Mouse (Mus musculus): ENCODE measurements around the gene A630023A22Rik.

Gene A630023A22Rik

DNA sequence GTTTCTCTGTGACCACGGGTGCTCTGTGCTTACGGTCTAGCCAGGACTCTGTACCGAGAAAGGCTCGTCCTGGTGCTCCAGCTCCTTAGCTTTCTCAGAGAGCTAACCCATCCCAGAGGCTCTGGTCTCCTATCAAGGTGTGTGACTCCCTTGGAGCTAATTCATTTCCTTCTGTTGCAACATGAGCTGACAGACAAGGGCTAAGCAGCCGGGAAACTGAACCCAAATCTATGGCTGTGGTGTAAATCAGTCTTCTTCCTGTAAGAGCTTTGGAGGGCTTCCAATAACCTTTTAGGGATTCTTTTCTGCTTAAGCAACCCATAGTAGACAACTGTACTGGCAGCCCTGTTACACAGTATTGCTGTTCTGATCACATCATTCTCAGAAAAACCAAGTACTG, at the start of gene A630023A22Rik:
Gene A630023A22Rik (minus strand): TSS at position 154 of the 400 bp plus-strand sequence.
- in situ Hi-C loops (cut with MboI, MseI) = loop anchor here in 1 of 2 experiments (10.0 kb wide), 1 partner anchor 482 kb away; the partner anchor contains the start of gene Ldb3

DNA sequence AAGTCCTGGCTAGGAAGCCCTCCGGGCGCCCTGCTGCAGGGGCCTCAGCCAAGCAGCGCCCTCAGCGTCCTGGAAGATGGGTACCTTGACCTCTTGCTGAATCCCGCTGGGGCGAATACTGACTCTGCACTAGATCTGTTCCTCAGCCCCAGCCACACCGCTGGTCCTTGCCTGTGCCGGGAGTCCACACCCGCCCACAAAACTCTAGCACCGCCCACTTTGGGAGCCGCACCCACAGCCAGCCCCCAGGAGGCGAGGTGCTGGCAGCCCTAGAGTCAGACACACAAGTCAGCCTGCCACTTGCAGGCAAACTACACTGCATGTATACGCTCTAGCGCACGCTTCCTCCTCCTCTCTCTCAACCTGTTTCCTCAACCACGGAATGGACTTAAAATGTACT, 49.8 kb upstream of the A630023A22Rik start, which contains the start of gene Npy4r:
Gene Npy4r (minus strand): TSS at position 148 of the 400 bp plus-strand sequence.
- in situ Hi-C loops (cut with MboI, MseI) = loop anchor here in 1 of 2 experiments (5.0 kb wide), 1 partner anchor 70 kb away; no protein-coding TSS in a partner anchor

DNA sequence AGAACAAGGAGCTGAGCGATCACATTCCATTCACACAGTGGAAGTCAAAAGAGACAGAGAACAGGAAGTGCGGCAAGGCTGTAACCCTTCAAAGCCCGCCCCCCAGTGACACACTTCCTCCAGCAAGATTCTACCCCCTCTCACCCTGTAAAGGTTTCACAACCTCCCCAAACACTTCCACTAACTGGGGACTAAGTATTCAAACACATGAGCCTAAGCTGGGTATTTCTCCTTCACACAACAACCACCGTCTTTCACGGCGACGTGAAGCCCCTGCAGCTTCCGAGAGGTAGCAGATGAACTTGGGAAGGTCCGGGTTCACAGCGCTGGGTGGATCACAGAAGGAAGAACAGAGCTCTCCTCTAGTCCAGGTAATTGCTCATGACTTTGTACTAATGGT, 40.4 kb upstream of the A630023A22Rik start:
- in situ Hi-C loops (cut with MboI, MseI) = no loop called here

DNA sequence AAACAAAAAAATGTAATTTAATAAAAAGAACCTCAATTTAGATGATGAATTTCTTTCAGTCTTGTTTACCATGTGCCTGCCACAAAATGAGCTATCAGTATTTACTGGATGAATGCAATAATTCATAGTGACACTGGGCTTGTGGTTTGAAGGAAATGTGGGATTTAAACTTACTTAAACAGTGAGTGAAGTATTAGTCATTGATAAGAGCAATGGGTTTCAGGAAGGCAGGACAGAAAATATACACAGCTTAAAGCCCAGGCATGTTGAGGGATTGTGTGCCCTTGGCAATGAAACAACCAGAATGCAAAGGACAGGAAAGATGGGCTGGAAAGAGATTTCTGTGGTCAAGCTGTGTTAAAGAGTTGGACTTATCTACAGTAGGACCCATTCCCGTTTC, 39.8 kb upstream of the A630023A22Rik start:
- in situ Hi-C loops (cut with MboI, MseI) = no loop called here

DNA sequence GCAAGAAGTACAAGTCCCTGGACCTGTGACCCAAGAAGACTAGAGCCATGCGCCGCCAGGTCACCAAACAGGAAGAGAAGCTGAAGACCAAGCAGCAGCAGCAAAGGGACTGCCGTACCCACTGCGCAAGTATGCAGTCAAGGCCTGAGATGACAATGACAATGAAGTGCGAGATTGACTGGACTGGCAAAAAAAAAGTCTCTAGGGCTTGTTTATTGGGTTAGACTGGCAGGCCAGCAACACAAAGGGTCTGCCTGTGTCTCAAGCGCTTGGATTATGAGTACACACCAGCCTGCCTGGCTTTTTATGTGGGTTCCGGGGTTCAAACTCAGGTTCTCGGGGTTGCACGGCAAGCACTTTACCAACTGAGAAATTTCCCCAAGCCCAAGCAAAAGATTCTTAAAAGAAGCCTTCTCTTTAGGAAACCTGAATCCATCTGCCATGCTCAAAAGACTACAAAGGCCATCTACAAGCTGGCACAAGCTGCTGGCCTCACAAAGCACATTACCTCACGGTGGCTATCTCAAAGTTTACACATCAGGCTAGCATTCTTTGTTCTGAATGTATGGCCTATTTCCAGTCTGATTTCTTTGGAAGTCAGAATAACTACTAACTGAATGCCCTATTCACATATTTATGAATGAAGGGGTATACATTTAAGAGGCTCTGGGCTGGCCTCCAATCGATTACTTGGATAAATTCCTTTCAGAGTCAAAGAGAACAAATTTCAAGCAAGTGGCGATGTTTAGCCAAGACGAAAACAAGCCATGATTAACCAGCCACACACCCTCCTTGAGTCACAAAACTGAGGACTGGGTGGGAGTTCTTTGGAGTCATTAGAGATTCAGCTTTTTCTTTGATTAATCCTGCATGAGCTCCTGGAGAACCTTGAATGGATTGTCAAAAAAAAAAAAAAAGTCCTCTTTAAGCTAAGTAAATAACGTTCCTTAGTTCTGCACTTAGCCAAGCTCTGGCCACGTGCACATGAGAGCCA, 37.4 kb upstream of the A630023A22Rik start:
- in situ Hi-C loops (cut with MboI, MseI) = no loop called here

DNA sequence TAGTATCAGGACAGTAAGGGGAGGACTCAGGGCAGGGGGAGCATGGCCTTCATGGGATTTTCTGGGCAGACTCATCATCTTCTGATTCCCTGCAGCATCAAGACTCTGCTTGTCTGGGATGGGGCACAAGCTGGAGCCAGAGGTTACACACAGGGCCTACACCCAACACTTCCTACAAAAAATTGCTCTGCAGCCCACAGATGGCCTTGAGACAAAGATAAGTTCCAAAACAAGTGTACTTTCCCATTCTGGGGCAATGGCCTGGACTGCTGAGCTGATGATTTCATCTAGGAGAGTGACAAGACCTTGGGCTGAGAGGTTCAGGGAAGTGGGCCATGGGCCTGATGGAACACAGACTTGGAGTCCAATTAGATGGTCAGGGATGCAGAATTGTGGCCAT, 32.8 kb upstream of the A630023A22Rik start:
- in situ Hi-C loops (cut with MboI, MseI) = no loop called here

DNA sequence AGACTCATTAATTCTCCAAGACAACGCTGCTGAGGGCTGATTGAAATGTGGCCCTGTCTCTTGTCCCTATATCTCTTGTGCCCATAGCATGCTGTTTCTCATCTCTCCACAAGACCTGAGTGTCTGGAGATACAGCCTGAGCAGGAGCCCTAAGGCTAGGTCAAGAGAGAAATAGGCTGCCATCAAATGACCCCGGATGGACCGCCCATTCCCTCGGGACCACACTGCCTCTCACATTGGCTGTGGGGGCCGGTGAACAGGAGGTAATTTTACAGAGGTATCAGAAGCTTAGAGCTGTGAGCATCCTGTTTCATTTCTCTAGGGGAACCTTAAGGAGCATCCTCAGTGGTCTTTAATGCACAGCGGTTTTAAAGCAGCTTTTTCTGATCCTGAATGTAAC, 28.7 kb upstream of the A630023A22Rik start:
- in situ Hi-C loops (cut with MboI, MseI) = no loop called here

DNA sequence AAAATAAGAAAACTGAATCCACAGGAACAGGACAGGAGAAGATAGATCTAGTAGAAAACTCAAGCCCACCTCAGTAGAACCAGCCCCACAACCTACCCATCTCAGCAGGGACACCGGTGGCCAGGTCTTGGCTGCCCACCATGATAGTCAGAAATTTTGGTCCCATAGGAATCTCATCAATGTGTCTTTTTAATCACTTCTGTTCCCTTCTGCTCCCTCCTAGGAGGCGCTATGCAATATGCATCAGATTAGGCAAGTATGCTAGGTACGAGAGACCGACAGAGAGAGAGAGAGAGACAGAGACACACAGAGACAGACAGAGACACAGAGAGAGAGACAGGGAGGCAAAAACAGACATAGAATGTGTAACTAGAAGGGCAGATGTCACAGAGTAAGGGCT, 19.1 kb upstream of the A630023A22Rik start:
- in situ Hi-C loops (cut with MboI, MseI) = no loop called here

DNA sequence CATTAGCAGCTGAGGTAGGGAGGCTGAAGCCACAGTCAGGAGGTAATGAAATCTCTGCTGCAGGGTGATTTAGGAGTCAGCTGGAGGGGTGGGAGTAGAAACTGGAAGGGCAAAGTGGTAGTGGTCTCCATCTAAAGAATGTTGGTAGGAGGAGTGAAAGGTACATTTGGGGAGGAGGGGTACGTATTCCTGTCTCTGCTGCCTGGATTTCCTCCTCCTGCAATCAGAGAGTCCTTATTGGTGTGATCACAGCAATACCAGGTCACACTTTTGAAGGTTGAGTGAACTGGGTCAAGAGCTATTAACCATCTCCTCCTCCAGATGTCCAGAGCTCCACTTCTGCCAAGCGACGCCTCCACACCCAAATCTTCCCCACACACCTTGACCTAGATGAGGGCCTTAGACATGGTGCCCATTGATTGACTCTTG, 18.4 kb upstream of the A630023A22Rik start:
- in situ Hi-C loops (cut with MboI, MseI) = no loop called here

DNA sequence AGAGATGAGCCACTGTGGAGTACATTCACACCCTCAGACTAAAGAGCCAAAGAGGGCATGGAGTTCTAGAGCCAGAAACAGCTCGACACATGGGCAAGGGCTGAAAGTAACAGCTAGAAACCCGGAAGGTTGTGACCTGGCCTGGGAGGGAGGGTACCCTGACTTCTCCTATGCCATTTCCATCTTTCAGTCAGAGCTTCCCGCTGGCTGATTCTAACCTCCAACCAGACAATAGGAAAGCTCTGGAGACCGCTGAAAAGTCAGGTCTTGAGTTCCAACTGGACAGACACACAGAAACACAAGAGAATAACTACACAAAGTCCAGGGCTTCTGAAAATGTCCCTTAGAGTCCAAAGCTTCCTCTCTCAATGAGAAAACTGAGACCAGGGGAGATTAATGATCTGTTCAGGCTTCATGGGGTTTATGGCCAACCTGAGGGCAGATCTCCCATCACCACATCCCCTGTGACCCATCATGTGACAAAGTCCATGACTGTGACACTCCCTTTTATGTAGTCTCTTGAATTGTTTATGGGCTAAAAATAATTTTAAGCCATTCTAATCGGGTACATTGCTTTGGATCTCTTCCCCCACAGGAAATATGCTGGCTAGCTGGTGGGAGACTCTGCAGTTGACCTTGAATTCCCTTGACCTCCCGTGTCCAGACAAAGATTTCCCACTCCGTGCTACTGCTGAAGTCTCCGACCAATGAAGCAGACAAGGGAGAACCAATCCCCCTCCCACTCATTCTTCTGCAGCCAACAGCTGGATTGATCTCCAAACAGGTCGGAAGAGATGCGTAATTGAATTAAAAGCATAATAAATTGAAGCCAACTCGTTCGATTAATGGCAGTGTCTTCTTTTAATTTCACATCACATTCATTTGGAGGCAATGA, 17.7 kb upstream of the A630023A22Rik start:
- in situ Hi-C loops (cut with MboI, MseI) = no loop called here

DNA sequence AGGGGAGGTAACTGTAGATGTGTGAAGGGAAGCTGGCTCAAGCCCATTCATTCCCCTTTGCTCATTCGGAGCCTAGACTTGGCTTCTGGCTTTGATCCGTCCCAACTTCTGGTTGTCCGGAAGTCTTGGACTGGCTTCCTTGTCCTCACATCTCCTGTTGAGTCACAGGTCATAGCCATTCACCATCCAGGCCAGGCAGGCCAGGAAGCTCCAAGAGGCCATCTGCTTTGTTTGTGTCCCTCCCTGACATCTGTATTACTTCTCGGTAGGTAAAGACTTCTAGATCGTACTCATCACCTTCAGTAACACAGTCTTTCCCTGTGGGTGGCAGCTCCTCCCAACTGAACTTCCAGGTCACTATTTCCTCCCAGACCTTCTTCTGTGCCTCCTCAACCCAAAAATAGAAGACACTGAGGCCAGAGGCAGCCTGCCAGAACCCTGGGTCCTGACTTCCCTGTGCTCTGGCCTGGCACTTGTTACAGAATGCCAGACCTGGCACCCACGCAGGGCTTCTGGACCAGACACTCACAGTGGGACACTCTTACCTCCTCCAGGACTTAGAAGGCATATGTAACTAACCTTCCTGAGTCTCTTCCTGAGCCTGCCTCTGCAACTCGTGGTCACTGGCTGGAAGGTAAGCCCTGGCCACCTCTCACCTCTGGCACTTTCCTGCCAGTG, 16.6 kb upstream of the A630023A22Rik start:
- in situ Hi-C loops (cut with MboI, MseI) = no loop called here

DNA sequence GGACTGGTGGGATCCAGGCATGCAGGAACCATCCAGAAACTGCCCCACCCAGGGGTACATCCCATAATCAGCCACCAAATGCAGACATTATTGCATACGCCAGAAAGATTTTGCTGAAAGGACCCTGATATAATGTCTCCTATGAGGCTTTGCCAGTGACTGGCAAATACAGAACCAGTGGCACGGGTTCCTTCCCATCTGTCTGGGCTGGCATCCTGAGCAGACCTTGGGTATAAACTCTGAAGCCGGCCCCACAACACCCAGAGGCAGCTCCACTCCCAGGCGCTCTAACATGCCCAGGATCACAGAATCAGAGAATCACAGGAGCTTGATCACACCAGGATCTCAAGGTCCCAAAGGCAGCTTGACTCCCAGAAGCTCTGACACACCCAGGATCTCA, 11.8 kb upstream of the A630023A22Rik start:
- in situ Hi-C loops (cut with MboI, MseI) = no loop called here

DNA sequence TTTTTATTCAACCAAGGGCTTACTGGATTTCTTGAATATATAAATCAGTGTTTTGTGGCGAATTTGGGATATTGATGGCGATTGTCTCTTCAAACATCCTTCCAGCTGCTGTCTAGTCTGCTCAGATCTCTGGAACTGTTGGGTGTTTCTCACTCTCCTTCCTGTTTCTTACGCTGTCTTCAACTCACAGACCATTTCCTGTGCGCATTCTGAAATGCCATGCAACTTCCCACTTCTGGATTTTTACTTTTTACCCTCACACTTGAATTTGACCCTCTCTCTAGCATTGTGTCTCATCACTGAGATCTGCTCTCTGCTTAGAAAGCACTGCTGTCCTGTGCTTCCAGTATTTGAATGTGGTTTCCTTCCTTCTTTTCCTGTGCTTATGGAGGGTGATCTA, 5.0 kb upstream of the A630023A22Rik start:
- in situ Hi-C loops (cut with MboI, MseI) = loop anchor here in 1 of 2 experiments (10.0 kb wide), 1 partner anchor 477 kb away; the partner anchor contains the start of gene Ldb3

DNA sequence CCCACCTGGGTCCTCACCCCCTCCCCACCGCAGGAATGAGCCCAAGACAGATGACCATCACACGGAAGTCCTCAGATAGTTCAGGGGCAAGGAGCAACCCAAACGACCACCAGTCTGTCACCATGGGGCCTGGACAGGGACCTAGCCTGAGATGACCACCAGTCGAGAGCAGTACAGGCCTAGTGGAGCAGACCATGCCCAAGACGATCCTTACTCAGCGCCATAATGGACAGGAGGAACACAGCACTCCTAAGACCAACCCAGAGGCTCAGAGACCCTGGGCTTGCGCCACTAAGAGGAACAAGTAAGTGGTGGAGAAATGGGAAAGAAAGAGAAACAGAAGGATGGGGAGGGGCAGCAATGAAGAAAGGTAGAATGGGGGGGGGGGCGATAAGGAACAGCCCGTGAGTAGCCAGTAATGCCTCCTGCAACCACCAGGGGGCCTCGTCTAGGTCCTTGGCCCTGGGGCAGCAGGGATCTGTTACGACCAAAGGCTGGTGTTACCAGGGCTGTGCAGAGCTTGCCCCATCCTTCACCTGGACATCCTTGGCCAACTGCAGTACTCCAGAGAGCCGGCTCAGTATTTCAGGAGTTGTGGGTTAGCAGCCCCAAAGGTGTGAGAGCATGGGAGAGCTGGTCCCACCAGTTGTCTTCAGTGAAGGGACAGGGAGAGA, 4.0 kb upstream of the A630023A22Rik start:
- in situ Hi-C loops (cut with MboI, MseI) = loop anchor here in 1 of 2 experiments (10.0 kb wide), 1 partner anchor 478 kb away; the partner anchor contains the start of gene Ldb3

DNA sequence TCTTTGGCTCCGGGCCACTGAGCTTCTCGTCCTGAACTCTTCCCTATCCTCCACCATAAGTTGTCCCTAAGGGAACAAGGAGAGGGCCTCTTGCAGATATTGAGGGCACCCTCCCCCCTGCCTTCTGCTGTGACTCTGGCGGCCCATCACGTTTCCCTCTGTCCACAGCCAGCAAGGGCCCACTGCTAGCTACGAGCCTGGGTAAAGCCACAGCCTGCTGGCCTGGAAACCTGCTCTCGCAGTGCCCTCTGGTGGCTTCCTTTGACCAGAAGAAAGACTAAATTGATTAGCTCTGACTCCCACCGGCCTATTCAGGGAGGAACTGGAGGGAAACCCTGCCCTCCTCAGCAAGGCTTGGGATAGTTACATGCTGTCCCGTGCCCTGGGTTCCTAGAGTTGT, 2.3 kb upstream of the A630023A22Rik start:
- in situ Hi-C loops (cut with MboI, MseI) = loop anchor here in 1 of 2 experiments (10.0 kb wide), 1 partner anchor 480 kb away; the partner anchor contains the start of gene Ldb3

DNA sequence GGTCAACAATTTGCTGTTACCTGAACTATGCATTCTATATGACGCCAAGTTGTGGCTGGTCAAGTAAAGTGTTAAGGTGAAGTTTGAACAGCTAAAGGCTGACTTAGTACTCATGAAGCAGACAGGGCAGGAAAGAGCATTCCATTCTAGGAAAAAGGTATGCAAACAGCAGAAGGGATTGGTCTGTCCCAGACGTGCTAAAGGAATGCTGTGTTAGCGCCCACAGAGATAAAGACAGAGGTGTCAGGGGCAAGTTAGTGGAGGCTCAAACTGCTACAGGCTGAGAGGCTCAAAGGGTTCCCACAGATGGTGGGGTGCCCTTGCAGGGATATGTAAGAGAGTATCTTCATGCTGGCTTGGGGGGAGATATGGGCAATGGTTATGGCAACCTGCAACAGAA, 1.3 kb upstream of the A630023A22Rik start:
- in situ Hi-C loops (cut with MboI, MseI) = loop anchor here in 1 of 2 experiments (10.0 kb wide), 1 partner anchor 481 kb away; the partner anchor contains the start of gene Ldb3

DNA sequence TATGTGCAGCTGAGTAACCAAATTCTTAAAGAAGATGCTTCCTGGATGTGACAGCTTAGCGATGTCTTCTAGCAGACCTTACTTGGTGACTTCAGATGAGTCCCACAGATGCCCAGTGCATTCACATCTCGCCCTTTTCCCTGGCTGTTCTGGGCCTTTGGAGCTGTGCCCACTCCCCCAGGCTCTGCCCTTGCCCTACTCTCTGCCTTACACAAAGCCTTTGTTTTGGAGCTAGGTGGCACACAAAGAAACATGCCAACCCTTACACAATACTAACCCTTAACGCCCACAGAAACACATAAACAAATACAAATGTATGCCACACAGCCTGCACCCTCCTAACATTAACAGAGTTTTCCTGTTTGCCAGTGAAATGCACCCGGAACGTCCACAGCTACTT, 6.4 kb downstream of the A630023A22Rik start:
- in situ Hi-C loops (cut with MboI, MseI) = loop anchor here in 1 of 2 experiments (25.0 kb wide), 2 partner anchors 266 to 691 kb away; partner anchors contain the start of genes Fam25c and Sncg

DNA sequence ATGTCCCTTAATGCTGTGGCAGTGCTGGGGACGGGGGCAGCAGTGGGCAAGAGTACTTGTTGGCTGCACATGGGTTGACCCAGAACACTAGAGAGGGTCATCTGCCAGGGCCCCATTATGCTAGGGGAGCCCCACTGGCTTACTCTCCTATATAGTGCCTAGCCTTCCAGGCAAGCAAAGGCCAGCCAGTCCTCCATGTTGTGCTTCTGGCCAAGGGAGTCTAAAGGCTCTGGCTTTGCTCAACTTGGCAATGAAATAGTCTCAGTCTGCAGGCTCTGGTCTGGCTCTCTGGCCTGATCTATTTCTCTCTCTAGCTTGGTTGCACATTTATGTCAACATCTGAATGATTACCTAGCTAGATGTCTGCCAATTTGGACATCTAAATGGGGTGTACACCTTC, 9.7 kb downstream of the A630023A22Rik start:
- in situ Hi-C loops (cut with MboI, MseI) = loop anchor here in 1 of 2 experiments (25.0 kb wide), 2 partner anchors 269 to 694 kb away; partner anchors contain the start of genes Fam25c and Sncg

DNA sequence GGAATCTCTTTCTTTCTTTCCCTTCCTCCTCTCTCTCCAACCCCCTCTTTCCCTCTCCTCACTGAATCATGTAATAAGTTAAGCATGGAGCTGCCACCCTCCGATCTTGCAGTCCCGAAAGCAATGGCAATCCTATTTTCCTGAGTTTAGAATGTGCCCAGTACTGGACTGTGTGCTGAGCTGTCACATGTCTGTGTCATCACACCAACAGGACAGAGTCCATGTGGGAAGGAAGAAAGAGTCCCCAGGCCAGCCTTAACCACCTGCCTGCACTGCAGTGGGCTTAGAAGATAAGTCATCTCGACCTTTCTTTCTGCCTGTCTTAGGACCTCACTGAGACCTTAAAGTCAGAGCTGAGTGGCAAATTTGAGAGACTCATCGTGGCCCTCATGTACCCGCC, 11.1 kb downstream of the A630023A22Rik start:
- in situ Hi-C loops (cut with MboI, MseI) = loop anchor here in 1 of 2 experiments (25.0 kb wide), 2 partner anchors 271 to 696 kb away; partner anchors contain the start of genes Fam25c and Sncg

DNA sequence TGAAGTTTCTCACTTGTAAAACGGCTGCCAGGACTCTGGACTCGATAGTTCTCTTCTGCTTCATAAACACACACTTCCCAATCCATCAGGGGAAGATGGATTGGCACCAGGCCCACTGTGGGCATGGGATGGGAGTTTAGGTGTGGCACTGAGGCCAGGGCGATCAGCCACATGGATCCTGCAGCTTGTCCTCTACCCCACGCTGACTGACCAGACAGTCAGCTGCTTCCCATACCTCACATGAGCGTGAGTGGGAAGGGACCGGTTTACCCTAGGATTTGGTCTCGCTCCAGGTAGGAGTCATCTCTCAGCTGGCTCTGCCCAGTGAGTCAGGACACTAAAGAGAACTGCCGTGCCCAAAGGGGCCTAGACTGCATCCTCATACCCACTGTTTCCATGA, 12.8 kb downstream of the A630023A22Rik start:
- in situ Hi-C loops (cut with MboI, MseI) = loop anchor here in 1 of 2 experiments (10.0 to 25.0 kb wide), 3 partner anchors 273 to 698 kb away; partner anchors contain the start of genes Fam25c and Sncg

All from T-helper 17 cell (primary cell).